Comparison of ENCODE assay signal across 14 mouse cellular contexts in genomic region chr11:5289826-5290580, GRCm38 (mm10). TPM values are rescaled to one million over a fixed set of nuclear protein-coding genes. Genes with fewer than 3 reads are reported as not detected.
DNase-seq lines count a peak whose midpoint lies in the region; ATAC-seq and TF ChIP-seq lines count a peak whose summit lies in the region.
"Had no signal": no experiment of that assay in that cellular context is flagged by ENCODE, and none has a peak within 500 bp of the region (broad histone marks: within the 10 kb centered on the region; RNA-seq: fewer than 3 reads in every experiment).

No protein-coding gene starts in this region.

- H3K9me3 ChIP-seq in hindbrain, embryonic 14.5 days (ENCODE audit: control insufficient read depth, low read length) = no peaks in the 10 kb centered on the region
- no peaks in the 10 kb centered on the region for H3K9me3 ChIP-seq in hindbrain, embryonic 10.5 days
- H3K9me3 ChIP-seq: embryonic facial prominence, embryonic 12.5 days; G1E; kidney, embryonic 15.5 days; limb, embryonic 13.5 days; liver, embryonic 15.5 days had no signal

- no peak overlapping the region for H3K27ac ChIP-seq in hindbrain, embryonic 14.5 days
- no peak overlapping the region for H3K27ac ChIP-seq in hindbrain, embryonic 10.5 days
- H3K27ac ChIP-seq: embryonic facial prominence, embryonic 12.5 days; kidney, embryonic 15.5 days; limb, embryonic 13.5 days; liver, embryonic 15.5 days had no signal

- no peak overlapping the region for H3K9ac ChIP-seq in hindbrain, embryonic 14.5 days
- H3K9ac ChIP-seq: embryonic facial prominence, embryonic 12.5 days; kidney, embryonic 15.5 days; limb, embryonic 13.5 days; liver, embryonic 15.5 days had no signal

- no peak overlapping the region for H3K4me2 ChIP-seq in hindbrain, embryonic 14.5 days (replicated peaks)
- H3K4me2 ChIP-seq: embryonic facial prominence, embryonic 12.5 days; kidney, embryonic 15.5 days; limb, embryonic 13.5 days; liver, embryonic 15.5 days; midbrain, embryonic 11.5 days had no signal

- peaks cover 22% of the 10 kb centered on the region for H3K36me3 ChIP-seq in hindbrain, embryonic 14.5 days (replicated peaks; ENCODE audit: control insufficient read depth, insufficient read depth)
- H3K36me3 ChIP-seq in hindbrain, embryonic 10.5 days = peaks cover 42% of the 10 kb centered on the region

- H3K4me3 ChIP-seq in hindbrain, embryonic 14.5 days (replicated peaks; ENCODE audit: low read length) = no peak overlapping the region
- no peak overlapping the region for H3K4me3 ChIP-seq in hindbrain, embryonic 10.5 days
- H3K4me3 ChIP-seq in lung, adult 2 months (replicated peaks; ENCODE audit: extremely low read depth, low read depth, low read length) = no peak overlapping the region
- H3K4me3 ChIP-seq: embryonic facial prominence, embryonic 12.5 days; kidney, embryonic 15.5 days; limb, embryonic 13.5 days; liver, embryonic 15.5 days had no signal

- WGBS in hindbrain, embryonic 14.5 days = 73% methylated on average over 4 of the region's 4 CpGs
- WGBS in hindbrain, embryonic 10.5 days = 93% methylated on average over 4 of the region's 4 CpGs
- WGBS in lung, adult 2 months = 42% methylated on average over 4 of the region's 4 CpGs

- no peak for ATAC-seq in hindbrain, embryonic 14.5 days (ENCODE audit: low FRiP score)
- ATAC-seq: CD4-positive, CD25-positive, alpha-beta regulatory T cell, adult 4 months had no signal

- no peaks in the 10 kb centered on the region for H3K27me3 ChIP-seq in hindbrain, embryonic 14.5 days (ENCODE audit: control insufficient read depth, insufficient read depth, low read length)
- no peaks in the 10 kb centered on the region for H3K27me3 ChIP-seq in hindbrain, embryonic 10.5 days (ENCODE audit: insufficient read depth, poor library complexity, severe bottlenecking)
- H3K27me3 ChIP-seq: embryonic facial prominence, embryonic 12.5 days; kidney, embryonic 15.5 days; limb, embryonic 13.5 days; liver, embryonic 15.5 days had no signal

- DNase-seq in hindbrain, embryonic 14.5 days (ENCODE audit: low spot score) = peak; percentile 28
- no peak for DNase-seq in hindbrain, embryonic 10.5 days (ENCODE audit: low spot score)
- peak; percentile 31 for DNase-seq in lung, postnatal 10 days
- no peak for DNase-seq in lung, adult 2 months
- DNase-seq in Muller cell, postnatal 12 days (ENCODE audit: inconsistent ontology term) = peak; percentile 80
- DNase-seq in brain, embryonic 14.5 days (ENCODE audit: low read depth) = peak; percentile 79
- no peak for DNase-seq in embryo, embryonic 10.5 days (ENCODE audit: low spot score)

- TF ChIP-seq CTCF in lung, adult 2 months (IDR thresholded peaks at IDR 0.05; ENCODE audit: insufficient read depth, low read length) = no peak
- no peak for TF ChIP-seq CTCF in brain, embryonic 14.5 days (IDR thresholded peaks at IDR 0.05; ENCODE audit: borderline replicate concordance, extremely low read depth, insufficient read depth, insufficient read length)

- no peak for TF ChIP-seq POLR2A in lung, adult 2 months (IDR thresholded peaks at IDR 0.05; ENCODE audit: borderline replicate concordance, extremely low read depth, low read depth, low read length)
- TF ChIP-seq POLR2A in brain, embryonic 14.5 days (IDR thresholded peaks at IDR 0.05; ENCODE audit: borderline replicate concordance, extremely low read depth, insufficient read depth, insufficient read length, poor library complexity, severe bottlenecking) = no peak

- H3K4me1 ChIP-seq in hindbrain, embryonic 14.5 days (replicated peaks; ENCODE audit: control insufficient read depth, insufficient read depth, low read length) = no peaks in the 10 kb centered on the region
- peaks cover 7% of the 10 kb centered on the region for H3K4me1 ChIP-seq in hindbrain, embryonic 10.5 days (replicated peaks)
- no peaks in the 10 kb centered on the region for H3K4me1 ChIP-seq in lung, adult 2 months (ENCODE audit: control insufficient read depth, insufficient read depth, low read length)
- H3K4me1 ChIP-seq: embryonic facial prominence, embryonic 12.5 days; liver, embryonic 15.5 days had no signal

RNA-seq across cellular contexts. Expression of gene Kremen1, which starts 28.6 kb away (rescaled TPM):
- polyA plus RNA-seq in hindbrain, embryonic 14.5 days (2014; fragmentation: Nextera tagmentation; extraction: Ambion mirVana) = 3.9 and 5.7 TPM in 2 replicates
- polyA plus RNA-seq in hindbrain, embryonic 10.5 days (2016; fragmentation: Nextera tagmentation; extraction: Ambion mirVana) = 12.1 and 12.8 TPM in 2 replicates
- 28.6 and 33.2 TPM in 2 replicates for polyA plus RNA-seq in lung, adult 2 months (2012; rRNA removed)
- 9.2 and 11.4 TPM in 2 replicates for polyA plus RNA-seq in brain, embryonic 14.5 days (2012; rRNA removed)

Comparison
In these comparisons a context has a peak if more than half of its experiments do, and no peak if none do; other contexts are left out.
1. DNase-seq: peak in hindbrain, embryonic 14.5 days (single experiment), lung, postnatal 10 days (single experiment), Muller cell, postnatal 12 days (single experiment) and brain, embryonic 14.5 days (single experiment); none in hindbrain, embryonic 10.5 days (single experiment), lung, adult 2 months (single experiment) and embryo, embryonic 10.5 days (single experiment).